ENCODE assay signal across 12 mouse cellular contexts in the genomic region with DNA sequence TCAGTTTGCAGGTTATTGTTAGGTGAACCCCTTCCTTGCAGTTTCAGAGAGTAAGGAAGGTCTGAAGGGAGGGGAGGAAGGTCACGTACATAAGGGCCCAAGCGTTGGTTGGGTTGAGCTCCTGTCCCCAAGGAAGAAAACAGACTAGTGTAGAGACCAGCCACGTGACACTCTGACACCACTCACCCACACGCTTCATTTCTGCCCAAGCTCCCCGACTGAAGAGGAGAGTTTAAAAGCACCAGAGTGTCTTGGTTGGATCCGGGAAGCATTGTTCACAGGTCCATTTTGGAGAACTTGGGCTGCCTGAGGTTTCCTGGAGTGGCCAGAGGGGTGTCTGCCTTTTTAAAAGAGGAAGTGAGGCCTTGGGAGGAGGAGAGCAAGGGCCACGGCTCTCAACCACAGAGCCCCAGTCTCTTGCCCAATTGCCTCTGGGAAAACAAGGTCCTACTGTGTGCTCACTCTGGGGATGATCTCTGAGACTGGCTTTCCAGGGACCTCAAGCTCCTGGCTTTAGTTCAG. TPM values are rescaled to one million over a fixed set of nuclear protein-coding genes. Genes with fewer than 3 reads are reported as not detected.
DNase-seq lines count a peak whose midpoint lies in the region; ATAC-seq and TF ChIP-seq lines count a peak whose summit lies in the region.
"Had no signal": no experiment of that assay in that cellular context is flagged by ENCODE, and none has a peak within 500 bp of the region (broad histone marks: within the 10 kb centered on the region; RNA-seq: fewer than 3 reads in every experiment).

No protein-coding gene starts in this region.

- no peaks in the 10 kb centered on the region for H3K36me3 ChIP-seq in kidney, adult 2 months (ENCODE audit: control insufficient read depth, insufficient read depth, low read length)
- H3K36me3 ChIP-seq in forebrain, embryonic 16.5 days (ENCODE audit: control insufficient read depth, insufficient read depth) = no peaks in the 10 kb centered on the region
- H3K36me3 ChIP-seq: heart, embryonic 10.5 days had no signal

- peaks cover 38% of the 10 kb centered on the region for H3K4me1 ChIP-seq in kidney, adult 2 months (ENCODE audit: control insufficient read depth, insufficient read depth, low read length)
- peaks cover 13% of the 10 kb centered on the region for H3K4me1 ChIP-seq in forebrain, embryonic 16.5 days (replicated peaks; ENCODE audit: control insufficient read depth, insufficient read depth, low read length)

- H3K27ac ChIP-seq in kidney, adult 2 months (ENCODE audit: insufficient read depth, low read depth, low read length) = no peak overlapping the region
- H3K27ac ChIP-seq in forebrain, embryonic 16.5 days (ENCODE audit: low read length) = no peak overlapping the region
- H3K27ac ChIP-seq: heart, embryonic 10.5 days had no signal

- no peak for TF ChIP-seq POLR2A in kidney, adult 2 months (IDR thresholded peaks at IDR 0.05; ENCODE audit: low read depth, low read length)

- peak; percentile 41 for DNase-seq in kidney, adult 2 months
- no peak for DNase-seq in kidney, postnatal 36 days
- peak; percentile 66 for DNase-seq in MEL-GATA-1-ER (ENCODE audit: extremely low read depth, low read depth)
- peak; percentile 36 for DNase-seq in liver
- DNase-seq in urinary bladder, postnatal 10 days (ENCODE audit: low spot score) = no peak
- no peak for DNase-seq in testis, postnatal 14 days (ENCODE audit: low spot score)
- DNase-seq: cerebellum, adult 11-12 months had no signal

- H3K27me3 ChIP-seq in kidney, adult 2 months (replicated peaks; ENCODE audit: control insufficient read depth, insufficient read depth, low read length) = no peaks in the 10 kb centered on the region
- peaks cover 13% of the 10 kb centered on the region for H3K27me3 ChIP-seq in forebrain, embryonic 16.5 days (replicated peaks; ENCODE audit: control insufficient read depth, insufficient read depth, low read length)
- H3K27me3 ChIP-seq: Patski had no signal

- no peak overlapping the region for H3K4me2 ChIP-seq in forebrain, embryonic 16.5 days (ENCODE audit: low read length)

- no peak for TF ChIP-seq CTCF in kidney, adult 2 months (conservative IDR thresholded peaks at IDR 0.05; ENCODE audit: insufficient read depth, insufficient read length, low read depth, low read length)

- H3K9ac ChIP-seq in forebrain, embryonic 16.5 days (replicated peaks; ENCODE audit: low read depth, low read length) = no peak overlapping the region

- whole genome bisulfite sequencing in kidney, adult 2 months = 49% methylated on average over 7 of the region's 7 CpGs
- 84% methylated on average over 7 of the region's 7 CpGs for WGBS in forebrain, embryonic 16.5 days

- H3K4me3 ChIP-seq in kidney, adult 2 months (ENCODE audit: insufficient read depth, low read depth, low read length) = no peak overlapping the region
- H3K4me3 ChIP-seq in forebrain, embryonic 16.5 days (replicated peaks; ENCODE audit: low read length) = no peak overlapping the region
- H3K4me3 ChIP-seq: heart, embryonic 10.5 days had no signal

- peak; percentile 54 for ATAC-seq in megakaryocyte progenitor cell, adult 5-6 weeks (replicated peaks; ENCODE audit: poor library complexity)
- no peak for ATAC-seq in forebrain, embryonic 16.5 days
- ATAC-seq: Patski had no signal

- H3K9me3 ChIP-seq in forebrain, embryonic 16.5 days (ENCODE audit: control insufficient read depth, low read length) = no peaks in the 10 kb centered on the region
- H3K9me3 ChIP-seq: heart, embryonic 10.5 days had no signal

RNA-seq across cellular contexts. Expression of a gene that starts 3.5 kb away (rescaled TPM):
- 16.1 and 20.3 TPM in 2 replicates for polyA plus RNA-seq in kidney, adult 2 months (2012; rRNA removed)
- 10.5 and 12.0 TPM in 2 replicates for total RNA-seq in megakaryocyte progenitor cell, adult 5-6 weeks (2015)
- total RNA-seq in megakaryocyte progenitor cell, adult 5-6 weeks (2017) = 19.2 and 20.4 TPM in 2 replicates
- polyA plus RNA-seq in forebrain, embryonic 16.5 days (2015; fragmentation: Nextera tagmentation; extraction: Ambion mirVana) = 2.4 and 2.5 TPM in 2 replicates

RNA-seq across cellular contexts. Expression of a gene that starts 47.8 kb away (rescaled TPM):
- 1.4 and 6.4 TPM in 2 replicates for polyA plus RNA-seq in kidney, adult 2 months (2012; rRNA removed)
- total RNA-seq in megakaryocyte progenitor cell, adult 5-6 weeks (2015) = 2.7 and 4.3 TPM in 2 replicates
- total RNA-seq in megakaryocyte progenitor cell, adult 5-6 weeks (2017) = 3.6 and 7.2 TPM in 2 replicates
- polyA plus RNA-seq in forebrain, embryonic 16.5 days (2015; fragmentation: Nextera tagmentation; extraction: Ambion mirVana) = 0.22 and 0.37 TPM in 2 replicates
- polyA plus RNA-seq: neural tube, embryonic 14.5 days; Patski had no signal

Comparison
In these comparisons a context has a peak if more than half of its experiments do, and no peak if none do; other contexts are left out.
1. DNase-seq: peak in kidney, adult 2 months (single experiment), MEL-GATA-1-ER (single experiment) and liver (single experiment); none in kidney, postnatal 36 days (0 of 2), urinary bladder, postnatal 10 days (single experiment) and testis, postnatal 14 days (single experiment).